In the genomic region with DNA sequence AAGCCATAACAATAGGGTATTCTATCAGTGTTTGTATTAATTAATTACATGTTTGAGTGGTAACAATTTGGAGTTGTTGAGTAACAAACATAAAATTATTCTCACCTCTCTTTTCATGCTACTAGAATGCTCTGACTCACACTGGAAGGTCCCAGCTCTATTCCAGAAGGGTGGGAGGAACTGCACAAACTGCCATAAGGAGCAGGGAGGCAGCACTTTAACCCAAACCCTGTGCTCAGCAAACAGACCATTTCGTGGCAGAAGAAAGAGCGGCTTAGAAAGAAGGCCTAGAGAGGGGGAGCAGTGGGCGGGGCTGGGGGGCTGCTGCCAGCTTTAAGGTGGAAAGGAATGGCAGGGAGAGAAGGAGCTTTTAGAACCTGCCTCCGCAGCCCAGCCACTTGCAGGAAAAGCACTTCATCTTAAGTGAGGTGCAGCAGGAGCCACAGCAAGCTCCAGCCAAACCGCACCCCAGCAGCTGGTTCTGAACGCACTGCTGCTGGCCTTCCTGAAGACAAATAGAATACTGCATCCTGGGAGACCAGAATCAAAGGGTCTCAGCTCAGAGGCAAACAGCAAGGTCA, we compare ENCODE assay signal across 19 mouse cellular contexts. TPM values are rescaled to one million over a fixed set of nuclear protein-coding genes. Genes with fewer than 3 reads are reported as not detected.
A peak's percentile ranks its signal among the peaks of the same experiment; 100 is the strongest.
DNase-seq lines count a peak whose midpoint lies in the region; ATAC-seq lines count a peak whose summit lies in the region.
"Had no signal": no experiment of that assay in that cellular context is flagged by ENCODE, and none has a peak within 500 bp of the region (broad histone marks: within the 10 kb centered on the region; RNA-seq: fewer than 3 reads in every experiment).

No protein-coding gene starts in this region.

- H3K27me3 ChIP-seq in forebrain, embryonic 10.5 days (ENCODE audit: poor library complexity, severe bottlenecking), result peaks cover 27% of the 10 kb centered on the region
- peaks cover 19% of the 10 kb centered on the region for H3K27me3 ChIP-seq in forebrain, embryonic 13.5 days
- no peaks in the 10 kb centered on the region for H3K27me3 ChIP-seq in kidney, embryonic 14.5 days (ENCODE audit: control insufficient read depth, insufficient read depth, low read length)
- H3K27me3 ChIP-seq in neural tube, embryonic 11.5 days (ENCODE audit: control insufficient read depth, insufficient read depth, low read length), result no peaks in the 10 kb centered on the region
- H3K27me3 ChIP-seq in neural tube, embryonic 15.5 days (replicated peaks), result 0 out of 2 replicates have a peak, but pooled peaks cover 15% of the 10 kb centered on the region

- no peaks in the 10 kb centered on the region for H3K9me3 ChIP-seq in forebrain, embryonic 10.5 days
- no peaks in the 10 kb centered on the region for H3K9me3 ChIP-seq in forebrain, embryonic 13.5 days (replicated peaks)
- H3K9me3 ChIP-seq in kidney, embryonic 14.5 days (ENCODE audit: control insufficient read depth, low read length), result no peaks in the 10 kb centered on the region
- no peaks in the 10 kb centered on the region for H3K9me3 ChIP-seq in neural tube, embryonic 11.5 days (ENCODE audit: control insufficient read depth, low read length)
- no peaks in the 10 kb centered on the region for H3K9me3 ChIP-seq in neural tube, embryonic 15.5 days (replicated peaks)

- peak overlapping the region; percentile 4; the same call in 1 of the 2 replicates for H3K4me3 ChIP-seq in forebrain, embryonic 10.5 days
- no peak overlapping the region for H3K4me3 ChIP-seq in forebrain, embryonic 13.5 days
- H3K4me3 ChIP-seq in kidney, embryonic 14.5 days (ENCODE audit: low read length), result no peak overlapping the region
- no peak overlapping the region for H3K4me3 ChIP-seq in neural tube, embryonic 11.5 days (ENCODE audit: low read depth, low read length)
- H3K4me3 ChIP-seq in neural tube, embryonic 15.5 days (replicated peaks), result no peak overlapping the region
- H3K4me3 ChIP-seq: myocyte had no signal

- H3K4me2 ChIP-seq in forebrain, embryonic 13.5 days, result no peak overlapping the region
- H3K4me2 ChIP-seq in kidney, embryonic 14.5 days (replicated peaks; ENCODE audit: low read depth, low read length), result no peak overlapping the region
- H3K4me2 ChIP-seq in neural tube, embryonic 11.5 days (ENCODE audit: low read depth), result no peak overlapping the region
- no peak overlapping the region for H3K4me2 ChIP-seq in neural tube, embryonic 15.5 days

- no peak for ATAC-seq in forebrain, embryonic 13.5 days
- no peak for ATAC-seq in kidney, embryonic 14.5 days (ENCODE audit: low FRiP score, low TSS enrichment)
- no peak for ATAC-seq in neural tube, embryonic 11.5 days (ENCODE audit: insufficient read depth, low FRiP score, low TSS enrichment)
- no peak for ATAC-seq in neural tube, embryonic 15.5 days (ENCODE audit: low FRiP score)

- peak overlapping the region; percentile 9; the same call in 1 of the 2 replicates for H3K27ac ChIP-seq in forebrain, embryonic 10.5 days
- H3K27ac ChIP-seq in forebrain, embryonic 13.5 days, result no peak overlapping the region
- no peak overlapping the region for H3K27ac ChIP-seq in kidney, embryonic 14.5 days (ENCODE audit: low read depth, low read length)
- no peak overlapping the region for H3K27ac ChIP-seq in neural tube, embryonic 11.5 days (ENCODE audit: low read depth, low read length)
- H3K27ac ChIP-seq in neural tube, embryonic 15.5 days (replicated peaks), result no peak overlapping the region

- peaks cover 11% of the 10 kb centered on the region for H3K4me1 ChIP-seq in forebrain, embryonic 10.5 days
- 0 out of 2 replicates have a peak, but pooled peaks cover 5% of the 10 kb centered on the region for H3K4me1 ChIP-seq in forebrain, embryonic 13.5 days
- no peaks in the 10 kb centered on the region for H3K4me1 ChIP-seq in kidney, embryonic 14.5 days (ENCODE audit: control insufficient read depth, insufficient read depth, low read length)
- H3K4me1 ChIP-seq in neural tube, embryonic 11.5 days (ENCODE audit: control insufficient read depth, insufficient read depth, low read length), result no peaks in the 10 kb centered on the region
- H3K4me1 ChIP-seq in neural tube, embryonic 15.5 days, result no peaks in the 10 kb centered on the region

- no peak for DNase-seq in forebrain, embryonic 10.5 days (ENCODE audit: extremely low spot score, low spot score)
- no peak for DNase-seq in kidney, postnatal 25 days
- no peak for DNase-seq in neural tube, embryonic 11.5 days (ENCODE audit: low spot score)
- DNase-seq in heart, postnatal 14 days, result no peak
- no peak for DNase-seq in cerebellum, postnatal 4 days (ENCODE audit: low spot score in 2 of 2)
- DNase-seq: cerebellum, adult 9-11 months; gastrocnemius, postnatal 36 days; heart, postnatal 10 days; kidney, adult 8-10 months; kidney, postnatal 4 days; lung, postnatal 10 days; spleen, adult 18-20 months; thymus, postnatal 14 days had no signal

- intact Hi-C loops in heart, postnatal 14 days (cut with DNase I), result no loop called here

- no peaks in the 10 kb centered on the region for H3K36me3 ChIP-seq in forebrain, embryonic 10.5 days (replicated peaks)
- no peaks in the 10 kb centered on the region for H3K36me3 ChIP-seq in forebrain, embryonic 13.5 days (ENCODE audit: poor library complexity, severe bottlenecking)
- no peaks in the 10 kb centered on the region for H3K36me3 ChIP-seq in kidney, embryonic 14.5 days (ENCODE audit: control insufficient read depth, insufficient read depth, low read length)
- H3K36me3 ChIP-seq in neural tube, embryonic 11.5 days (ENCODE audit: control insufficient read depth, insufficient read depth, low read length), result no peaks in the 10 kb centered on the region
- H3K36me3 ChIP-seq in neural tube, embryonic 15.5 days, result peaks cover 4% of the 10 kb centered on the region; the same call in 1 of the 2 replicates

- 9% methylated on average over 6 of the region's 6 CpGs for WGBS in forebrain, embryonic 10.5 days
- WGBS in forebrain, embryonic 13.5 days, result 3% methylated on average over 6 of the region's 6 CpGs
- WGBS in kidney, embryonic 14.5 days, result 17% methylated on average over 6 of the region's 6 CpGs
- WGBS in neural tube, embryonic 11.5 days, result 15% methylated on average over 6 of the region's 6 CpGs
- WGBS in neural tube, embryonic 15.5 days, result 12% methylated on average over 6 of the region's 6 CpGs

- H3K9ac ChIP-seq in forebrain, embryonic 13.5 days, result no peak overlapping the region
- 0 out of 2 replicates have a peak overlapping the region, but pooled peaks have one; percentile 7 for H3K9ac ChIP-seq in kidney, embryonic 14.5 days (ENCODE audit: low read depth, low read length)
- H3K9ac ChIP-seq in neural tube, embryonic 11.5 days (ENCODE audit: low read length), result peak overlapping the region; percentile 12; the same call in 1 of the 2 replicates
- H3K9ac ChIP-seq in neural tube, embryonic 15.5 days (replicated peaks), result no peak overlapping the region

RNA-seq across cellular contexts. Expression of a gene that starts 17.8 kb away (rescaled TPM):
- 132 and 137 TPM in 2 replicates for polyA plus RNA-seq in forebrain, embryonic 10.5 days (2016; fragmentation: Nextera tagmentation; extraction: Ambion mirVana)
- polyA plus RNA-seq in forebrain, embryonic 13.5 days (2015; fragmentation: Nextera tagmentation; extraction: Ambion mirVana), result 49.2 and 53.6 TPM in 2 replicates
- polyA plus RNA-seq in kidney, embryonic 14.5 days (2014; fragmentation: Nextera tagmentation; extraction: Ambion mirVana), result 69.5 and 93.5 TPM in 2 replicates
- 69.8 and 76.5 TPM in 2 replicates for polyA plus RNA-seq in neural tube, embryonic 11.5 days (2014; fragmentation: Nextera tagmentation; extraction: Ambion mirVana)
- polyA plus RNA-seq in neural tube, embryonic 15.5 days (2015; fragmentation: Nextera tagmentation; extraction: Ambion mirVana), result 40.7 and 48.9 TPM in 2 replicates
- total RNA-seq in heart, postnatal 14 days (2021), result 10 to 100 TPM in 1 of 2 experiments, 1 to 10 TPM in 1; 8.6 to 12.5 TPM

RNA-seq across cellular contexts. Expression of a gene that starts 24.0 kb away (rescaled TPM):
- polyA plus RNA-seq in forebrain, embryonic 10.5 days (2016; fragmentation: Nextera tagmentation; extraction: Ambion mirVana), result 0.76 and 0.78 TPM in 2 replicates
- polyA plus RNA-seq in forebrain, embryonic 13.5 days (2015; fragmentation: Nextera tagmentation; extraction: Ambion mirVana), result 0.45 and 0.49 TPM in 2 replicates
- polyA plus RNA-seq in kidney, embryonic 14.5 days (2014; fragmentation: Nextera tagmentation; extraction: Ambion mirVana), result 1.2 and 1.3 TPM in 2 replicates
- polyA plus RNA-seq in neural tube, embryonic 11.5 days (2014; fragmentation: Nextera tagmentation; extraction: Ambion mirVana), result 0.88 and 1.4 TPM in 2 replicates
- 1.4 and 1.7 TPM in 2 replicates for polyA plus RNA-seq in neural tube, embryonic 15.5 days (2015; fragmentation: Nextera tagmentation; extraction: Ambion mirVana)
- total RNA-seq in heart, postnatal 14 days (2021), result under 1 TPM; 0.74 to 1.00 TPM
- total RNA-seq: liver, adult 2 months; megakaryocyte-erythroid progenitor cell, adult 5-6 weeks had no signal

RNA-seq across cellular contexts. Expression of a gene that starts 24.0 kb away (rescaled TPM):
- polyA plus RNA-seq in forebrain, embryonic 10.5 days (2016; fragmentation: Nextera tagmentation; extraction: Ambion mirVana), result 34.1 and 37.0 TPM in 2 replicates
- 31.6 and 33.9 TPM in 2 replicates for polyA plus RNA-seq in forebrain, embryonic 13.5 days (2015; fragmentation: Nextera tagmentation; extraction: Ambion mirVana)
- polyA plus RNA-seq in kidney, embryonic 14.5 days (2014; fragmentation: Nextera tagmentation; extraction: Ambion mirVana), result 145 and 184 TPM in 2 replicates
- polyA plus RNA-seq in neural tube, embryonic 11.5 days (2014; fragmentation: Nextera tagmentation; extraction: Ambion mirVana), result 75.4 and 86.4 TPM in 2 replicates
- polyA plus RNA-seq in neural tube, embryonic 15.5 days (2015; fragmentation: Nextera tagmentation; extraction: Ambion mirVana), result 55.7 and 65.9 TPM in 2 replicates
- total RNA-seq in heart, postnatal 14 days (2021), result 100 to 1,000 TPM; 103 to 109 TPM

RNA-seq across cellular contexts. Expression of a gene that starts 29.6 kb away (rescaled TPM):
- 0.09 TPM in 2 replicates for polyA plus RNA-seq in forebrain, embryonic 10.5 days (2016; fragmentation: Nextera tagmentation; extraction: Ambion mirVana)
- polyA plus RNA-seq in forebrain, embryonic 13.5 days (2015; fragmentation: Nextera tagmentation; extraction: Ambion mirVana), result 0.48 TPM in 2 replicates
- 0.28 and 0.37 TPM in 2 replicates for polyA plus RNA-seq in kidney, embryonic 14.5 days (2014; fragmentation: Nextera tagmentation; extraction: Ambion mirVana)
- polyA plus RNA-seq in neural tube, embryonic 11.5 days (2014; fragmentation: Nextera tagmentation; extraction: Ambion mirVana), result 0.37 and 0.73 TPM in 2 replicates
- 3.2 and 4.2 TPM in 2 replicates for polyA plus RNA-seq in neural tube, embryonic 15.5 days (2015; fragmentation: Nextera tagmentation; extraction: Ambion mirVana)
- total RNA-seq in heart, postnatal 14 days (2021), result under 1 TPM; 0.34 to 0.41 TPM

RNA-seq across cellular contexts. Expression of a gene that starts 34.2 kb away (rescaled TPM):
- 132 and 136 TPM in 2 replicates for polyA plus RNA-seq in forebrain, embryonic 10.5 days (2016; fragmentation: Nextera tagmentation; extraction: Ambion mirVana)
- polyA plus RNA-seq in forebrain, embryonic 13.5 days (2015; fragmentation: Nextera tagmentation; extraction: Ambion mirVana), result 314 and 335 TPM in 2 replicates
- 109 and 111 TPM in 2 replicates for polyA plus RNA-seq in kidney, embryonic 14.5 days (2014; fragmentation: Nextera tagmentation; extraction: Ambion mirVana)
- 223 and 239 TPM in 2 replicates for polyA plus RNA-seq in neural tube, embryonic 11.5 days (2014; fragmentation: Nextera tagmentation; extraction: Ambion mirVana)
- 211 and 253 TPM in 2 replicates for polyA plus RNA-seq in neural tube, embryonic 15.5 days (2015; fragmentation: Nextera tagmentation; extraction: Ambion mirVana)
- total RNA-seq in heart, postnatal 14 days (2021), result 10 to 100 TPM; 73.9 to 77.1 TPM

Comparison
In these comparisons a context has a peak if more than half of its experiments do, and no peak if none do; other contexts are left out.
1. H3K9ac ChIP-seq: peak in kidney, embryonic 14.5 days (single experiment) and neural tube, embryonic 11.5 days (single experiment); none in forebrain, embryonic 13.5 days (single experiment) and neural tube, embryonic 15.5 days (single experiment).